Mouse (Mus musculus): ENCODE measurements around the gene Atxn7l3.

DNA sequence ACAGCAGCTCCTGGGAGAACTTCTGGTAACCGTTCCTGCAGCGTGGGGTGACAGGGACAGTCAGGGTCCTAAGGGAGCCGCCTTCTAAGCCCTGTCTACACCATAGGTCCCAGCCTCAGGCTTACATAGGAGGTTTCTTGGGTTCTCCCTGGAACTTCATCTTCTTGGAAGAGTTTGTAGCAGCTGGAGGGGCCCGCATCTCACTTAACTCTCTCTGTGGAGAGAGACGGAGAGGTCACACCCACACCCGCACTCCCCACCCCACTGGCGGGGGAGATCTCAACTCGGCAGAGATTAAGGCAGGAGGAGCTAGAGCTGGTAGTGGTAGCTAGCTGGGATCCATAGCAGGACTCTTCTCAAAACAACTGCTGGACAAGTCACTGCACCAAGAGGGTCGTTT lies 11.7 kb upstream of the Atxn7l3 start:
- TF ChIP-seq ZC3H11A (IDR thresholded peaks at IDR 0.05; ENCODE audit: borderline replicate concordance, low read depth, low read length) (no peak), ZNF384 (IDR thresholded peaks at IDR 0.05; ENCODE audit: low read depth, low read length) (no peak), MAFK (IDR thresholded peaks at IDR 0.05; ENCODE audit: insufficient read depth, low read depth, low read length) (no peak), HCFC1 (IDR thresholded peaks at IDR 0.05; ENCODE audit: borderline replicate concordance, insufficient read depth, low read length) (no peak), CHD2 (IDR thresholded peaks at IDR 0.05; ENCODE audit: low read depth, low read length) (no peak)
